ENCODE assay signal across 23 mouse cellular contexts in genomic region chr15:85298946-85299345, GRCm38 (mm10). TPM values are rescaled to one million over a fixed set of nuclear protein-coding genes. Genes with fewer than 3 reads are reported as not detected.
DNase-seq lines count a peak whose midpoint lies in the region; ATAC-seq and TF ChIP-seq lines count a peak whose summit lies in the region.
"Had no signal": no experiment of that assay in that cellular context is flagged by ENCODE, and none has a peak within 500 bp of the region (broad histone marks: within the 10 kb centered on the region; RNA-seq: fewer than 3 reads in every experiment).

No protein-coding gene starts in this region.

- H3K9ac ChIP-seq in lung, embryonic 16.5 days (ENCODE audit: low read length) = 0 out of 2 replicates have a peak overlapping the region, but pooled peaks have one; percentile 2
- no peak overlapping the region for H3K9ac ChIP-seq in embryonic facial prominence, embryonic 15.5 days
- H3K9ac ChIP-seq in stomach, postnatal 0 days (ENCODE audit: low read length) = no peak overlapping the region
- H3K9ac ChIP-seq: forebrain, embryonic 13.5 days; limb, embryonic 12.5 days; liver, embryonic 15.5 days; neural tube, embryonic 13.5 days had no signal

- peaks cover 25% of the 10 kb centered on the region for H3K4me1 ChIP-seq in heart, embryonic 10.5 days
- H3K4me1 ChIP-seq in lung, embryonic 16.5 days (replicated peaks; ENCODE audit: control insufficient read depth, insufficient read depth, low read length) = peaks cover 15% of the 10 kb centered on the region
- peaks cover 33% of the 10 kb centered on the region for H3K4me1 ChIP-seq in embryonic facial prominence, embryonic 15.5 days
- H3K4me1 ChIP-seq in stomach, postnatal 0 days (replicated peaks; ENCODE audit: control insufficient read depth, insufficient read depth) = no peaks in the 10 kb centered on the region

- H3K4me2 ChIP-seq in lung, embryonic 16.5 days (ENCODE audit: low read depth, low read length) = no peak overlapping the region
- H3K4me2 ChIP-seq in embryonic facial prominence, embryonic 15.5 days (replicated peaks) = peak overlapping the region; percentile 31; the same call in 1 of the 2 replicates
- no peak overlapping the region for H3K4me2 ChIP-seq in stomach, postnatal 0 days (replicated peaks; ENCODE audit: low read depth)
- H3K4me2 ChIP-seq: forebrain, embryonic 13.5 days; liver, embryonic 15.5 days; midbrain, embryonic 11.5 days; neural tube, embryonic 13.5 days had no signal

- 0 out of 2 replicates have a peak overlapping the region, but pooled peaks have one; percentile 2 for H3K27ac ChIP-seq in heart, embryonic 10.5 days
- H3K27ac ChIP-seq in lung, embryonic 16.5 days (ENCODE audit: low read length) = peak overlapping the region; percentile 86
- peak overlapping the region; percentile 55; the same call in 1 of the 2 replicates for H3K27ac ChIP-seq in embryonic facial prominence, embryonic 15.5 days (replicated peaks)
- no peak overlapping the region for H3K27ac ChIP-seq in stomach, postnatal 0 days (replicated peaks)
- H3K27ac ChIP-seq: forebrain, embryonic 13.5 days; hindbrain, postnatal 0 days; left cerebral cortex, adult 2 months; liver, embryonic 15.5 days; neural tube, embryonic 13.5 days had no signal

- DNase-seq in heart, embryonic 10.5 days (ENCODE audit: low spot score) = no peak
- DNase-seq in heart, postnatal 4 days = no peak
- DNase-seq in lung, postnatal 25 days (ENCODE audit: low spot score) = no peak
- peak; percentile 27 for DNase-seq in stomach, postnatal 0 days (ENCODE audit: low spot score)
- no peak for DNase-seq in thymus, postnatal 4 days
- DNase-seq: adrenal gland, postnatal 36 days; B cell, adult 2 months; cerebellum, adult 18-20 months; embryo, embryonic 11 days; heart, adult 18-20 months; kidney, adult 8-10 months; right cerebral cortex, adult 18-20 months; thymus, postnatal 25 days had no signal

- ATAC-seq in lung, embryonic 16.5 days (ENCODE audit: low read depth) = peak; percentile 9; the same call in 1 of the 2 replicates
- no peak for ATAC-seq in embryonic facial prominence, embryonic 15.5 days (ENCODE audit: insufficient number of reproducible peaks, low FRiP score, low TSS enrichment, low read depth)
- peak; percentile 57 for ATAC-seq in stomach, postnatal 0 days (ENCODE audit: low FRiP score, low TSS enrichment)
- ATAC-seq: forebrain, embryonic 13.5 days; hindbrain, postnatal 0 days had no signal

- no peak for TF ChIP-seq EP300 in stomach, postnatal 0 days (optimal IDR thresholded peaks at IDR 0.05)

- TF ChIP-seq CTCF in stomach, postnatal 0 days (IDR thresholded peaks at IDR 0.05; ENCODE audit: low read depth) = no peak

- H3K9me3 ChIP-seq in heart, embryonic 10.5 days = 0 out of 2 replicates have a peak, but pooled peaks cover 1% of the 10 kb centered on the region
- no peaks in the 10 kb centered on the region for H3K9me3 ChIP-seq in lung, embryonic 16.5 days (ENCODE audit: control insufficient read depth, low read length)
- H3K9me3 ChIP-seq in embryonic facial prominence, embryonic 15.5 days (replicated peaks) = no peaks in the 10 kb centered on the region
- H3K9me3 ChIP-seq in stomach, postnatal 0 days (ENCODE audit: control insufficient read depth, low read length) = no peaks in the 10 kb centered on the region
- H3K9me3 ChIP-seq: liver, embryonic 15.5 days had no signal

- H3K4me3 ChIP-seq in heart, embryonic 10.5 days = no peak overlapping the region
- H3K4me3 ChIP-seq in lung, embryonic 16.5 days (ENCODE audit: low read length) = no peak overlapping the region
- H3K4me3 ChIP-seq in embryonic facial prominence, embryonic 15.5 days (replicated peaks) = no peak overlapping the region
- H3K4me3 ChIP-seq in stomach, postnatal 0 days (ENCODE audit: low read depth, low read length) = no peak overlapping the region
- H3K4me3 ChIP-seq: forebrain, embryonic 13.5 days; hindbrain, embryonic 10.5 days; left cerebral cortex, adult 2 months; limb, embryonic 12.5 days; liver, embryonic 15.5 days; neural tube, embryonic 13.5 days had no signal

- H3K36me3 ChIP-seq in heart, embryonic 10.5 days = no peaks in the 10 kb centered on the region
- H3K36me3 ChIP-seq in lung, embryonic 16.5 days (ENCODE audit: control insufficient read depth, insufficient read depth, low read length) = no peaks in the 10 kb centered on the region
- H3K36me3 ChIP-seq in embryonic facial prominence, embryonic 15.5 days = no peaks in the 10 kb centered on the region
- no peaks in the 10 kb centered on the region for H3K36me3 ChIP-seq in stomach, postnatal 0 days (ENCODE audit: control insufficient read depth, insufficient read depth, low read length)
- H3K36me3 ChIP-seq: hindbrain, embryonic 10.5 days; limb, embryonic 12.5 days; liver, embryonic 15.5 days; neural tube, embryonic 13.5 days had no signal

- H3K27me3 ChIP-seq in heart, embryonic 10.5 days (ENCODE audit: insufficient read depth, poor library complexity, severe bottlenecking) = no peaks in the 10 kb centered on the region
- no peaks in the 10 kb centered on the region for H3K27me3 ChIP-seq in lung, embryonic 16.5 days (ENCODE audit: control insufficient read depth, insufficient read depth, low read depth, low read length)
- no peaks in the 10 kb centered on the region for H3K27me3 ChIP-seq in embryonic facial prominence, embryonic 15.5 days
- no peaks in the 10 kb centered on the region for H3K27me3 ChIP-seq in stomach, postnatal 0 days (ENCODE audit: control insufficient read depth, insufficient read depth, low read length)
- H3K27me3 ChIP-seq: forebrain, embryonic 13.5 days; limb, embryonic 12.5 days; liver, embryonic 15.5 days; neural tube, embryonic 13.5 days had no signal

- WGBS in heart, embryonic 10.5 days = 84% methylated on average over 9 of the region's 9 CpGs
- WGBS in lung, embryonic 16.5 days = 68% methylated on average over 9 of the region's 9 CpGs
- WGBS in embryonic facial prominence, embryonic 15.5 days = 71% methylated on average over 9 of the region's 9 CpGs
- 73% methylated on average over 9 of the region's 9 CpGs for WGBS in stomach, postnatal 0 days

RNA-seq across cellular contexts. Expression of gene Atxn10, which starts 37.1 kb away (rescaled TPM):
- polyA plus RNA-seq in heart, embryonic 10.5 days (2016; fragmentation: Nextera tagmentation; extraction: Ambion mirVana) = 294 and 302 TPM in 2 replicates
- total RNA-seq in heart, postnatal 4 days (2021) = 100 to 1,000 TPM; 119 to 127 TPM
- polyA plus RNA-seq in lung, embryonic 16.5 days (2015; fragmentation: Nextera tagmentation; extraction: Ambion mirVana) = 323 and 325 TPM in 2 replicates
- polyA plus RNA-seq in embryonic facial prominence, embryonic 15.5 days (2015; fragmentation: Nextera tagmentation; extraction: Ambion mirVana) = 260 and 269 TPM in 2 replicates
- polyA plus RNA-seq in stomach, postnatal 0 days (2015; fragmentation: Nextera tagmentation; extraction: Ambion mirVana) = 124 TPM in 2 replicates
